Mouse (Mus musculus) heart, embryonic 16.5 days (tissue): ENCODE measurements around the gene Syt14. TPM values are rescaled to one million over a fixed set of nuclear protein-coding genes. Genes with fewer than 3 reads are reported as not detected.

Experiments
- ATAC-seq: fragments of 200-750 bp; cut with Nextera tagmentation; replicated peaks from 2 replicates; pipeline ENCODE4 v1.8.0; 2017; ENCODE audit warnings: moderate number of reproducible peaks; ENCODE audit not compliant: insufficient read depth, low FRiP score; ENCODE audit errors: extremely low read depth
- H3K27ac ChIP-seq: fragments of 300-500 bp; sonication (generic); 2 replicates; pipeline ENCODE4 v1.5.1; 2014; ENCODE audit warnings: mild to moderate bottlenecking, low read length, control low read depth, moderate library complexity
- H3K27me3 ChIP-seq: fragments of 300-500 bp; sonication (generic); 2 replicates; pipeline ENCODE4 v1.6.1; 2014; ENCODE audit warnings: low read length, mixed read lengths; ENCODE audit not compliant: control insufficient read depth, insufficient read depth
- H3K36me3 ChIP-seq: fragments of 300-500 bp; sonication (generic); 2 replicates; pipeline ENCODE4 v1.6.1; 2014; ENCODE audit not compliant: control insufficient read depth, insufficient read depth
- H3K4me1 ChIP-seq: fragments of 300-500 bp; sonication (generic); 2 replicates; pipeline ENCODE4 v1.6.1; 2014; ENCODE audit warnings: low read length, mixed read lengths; ENCODE audit not compliant: control insufficient read depth, insufficient read depth
- H3K4me2 ChIP-seq: fragments of 300-500 bp; sonication (generic); 2 replicates; pipeline ENCODE4 v1.6.1; 2014; ENCODE audit warnings: low read depth, mild to moderate bottlenecking, control low read depth, low read length
- H3K4me3 ChIP-seq: fragments of 300-500 bp; sonication (generic); 2 replicates; pipeline ENCODE4 v1.5.1; 2014; ENCODE audit warnings: mild to moderate bottlenecking, control low read depth, low read length
- H3K9ac ChIP-seq: fragments of 300-500 bp; sonication (generic); 2 replicates; pipeline ENCODE4 v1.6.1; 2014; ENCODE audit warnings: low read length, control low read depth
- H3K9me3 ChIP-seq: fragments of 300-500 bp; sonication (generic); replicated peaks from 2 replicates; pipeline ENCODE4 v1.6.1; 2016; ENCODE audit warnings: low read length; ENCODE audit not compliant: control insufficient read depth
- WGBS: fragments of 180-500 bp; shearing (Covaris S2); extraction: QIAGEN DNeasy Blood & Tissue Kit; methylation state at CpG from one replicate; pipeline ENCODE4 v1.1.7; 2014; 5-methylcytosine and 5-hydroxymethylcytosine counted together
- polyA plus RNA-seq: library from polyadenylated mRNA; unstranded; fragments of >200 nt; fragmentation: Nextera tagmentation; extraction: Ambion mirVana; gene quantifications from 2 replicates; pipeline ENCODE4 v1.2.1, GENCODE M21; 2015

Gene Syt14
- polyA plus RNA-seq, 1 experiment from 2014 or later: 0.24 TPM

- Histone ChIP-seq H3K4me1 (no peaks in the 10 kb centered on the region), H3K9ac (no peak overlapping the region), H3K27me3 (no peaks in the 10 kb centered on the region), H3K4me3 (no peak overlapping the region), H3K9me3 (no peaks in the 10 kb centered on the region), H3K4me2 (no peak overlapping the region), H3K36me3 (no peaks in the 10 kb centered on the region), H3K27ac (no peak overlapping the region)
- 63% methylated on average over 2 of the region's 2 CpGs for WGBS
- no peak for ATAC-seq
These were observed 136.8 kb downstream of the Syt14 start for GRCm38 (mm10) chr1:192898742-192899141.

- H3K4me1 ChIP-seq: no peaks in the 10 kb centered on the region
- H3K36me3 ChIP-seq: no peaks in the 10 kb centered on the region
- no peaks in the 10 kb centered on the region for H3K27me3 ChIP-seq
- H3K4me2 ChIP-seq: peak overlapping the region; percentile 33
- no peaks in the 10 kb centered on the region for H3K9me3 ChIP-seq
- no peak overlapping the region for H3K27ac ChIP-seq
- ATAC-seq: peak; percentile 73; the same call in 1 of the 2 replicates
- 44% methylated on average over 10 of the region's 10 CpGs for whole genome bisulfite sequencing
- H3K9ac ChIP-seq: no peak overlapping the region
- H3K4me3 ChIP-seq: no peak overlapping the region
These were observed 138.4 kb downstream of the Syt14 start for GRCm38 (mm10) chr1:192897218-192897617.

GRCm38 (mm10) chr1:192896076-192896475, 139.5 kb downstream of the Syt14 start:
- Histone ChIP-seq H3K4me1 (no peaks in the 10 kb centered on the region), H3K36me3 (no peaks in the 10 kb centered on the region), H3K4me2 (no peak overlapping the region), H3K27ac (no peak overlapping the region), H3K9me3 (no peaks in the 10 kb centered on the region), H3K9ac (no peak overlapping the region), H3K27me3 (no peaks in the 10 kb centered on the region), H3K4me3 (no peak overlapping the region)
- ATAC-seq: no peak
- WGBS: 80% methylated on average over 3 of the region's 3 CpGs

- Histone ChIP-seq H3K27ac (no peak overlapping the region), H3K36me3 (no peaks in the 10 kb centered on the region), H3K4me3 (no peak overlapping the region), H3K4me1 (no peaks in the 10 kb centered on the region), H3K9me3 (no peaks in the 10 kb centered on the region), H3K9ac (no peak overlapping the region), H3K27me3 (no peaks in the 10 kb centered on the region), H3K4me2 (no peak overlapping the region)
- WGBS: 72% methylated on average over 3 of the region's 3 CpGs
- no peak for ATAC-seq
These were observed 144.9 kb downstream of the Syt14 start for GRCm38 (mm10) chr1:192890716-192891115.

- no peak for ATAC-seq
- WGBS: 71% methylated on average over 2 of the region's 2 CpGs
- Histone ChIP-seq H3K4me3 (no peak overlapping the region), H3K4me1 (no peaks in the 10 kb centered on the region), H3K27me3 (no peaks in the 10 kb centered on the region), H3K4me2 (no peak overlapping the region), H3K36me3 (no peaks in the 10 kb centered on the region), H3K9ac (no peak overlapping the region), H3K9me3 (no peaks in the 10 kb centered on the region), H3K27ac (no peak overlapping the region)
These were observed 152.8 kb downstream of the Syt14 start for GRCm38 (mm10) chr1:192882617-192883295.

- WGBS: 74% methylated on average over 4 of the region's 4 CpGs
- no peak overlapping the region for H3K9ac ChIP-seq
These were observed 155.4 kb downstream of the Syt14 start for GRCm38 (mm10) chr1:192880130-192880529.

GRCm38 (mm10) chr1:192879086-192879580, 156.4 kb downstream of the Syt14 start:
- Histone ChIP-seq H3K27me3 (no peaks in the 10 kb centered on the region), H3K27ac (no peak overlapping the region), H3K4me3 (no peak overlapping the region), H3K9me3 (no peaks in the 10 kb centered on the region), H3K36me3 (no peaks in the 10 kb centered on the region), H3K4me2 (no peak overlapping the region), H3K9ac (no peak overlapping the region), H3K4me1 (no peaks in the 10 kb centered on the region)
- ATAC-seq: no peak
- WGBS: 79% methylated on average over 7 of the region's 7 CpGs

More at GRCm38 (mm10) chr1:192880130-192880529, 155.4 kb downstream of the Syt14 start:
- Histone ChIP-seq H3K9me3 (no peaks in the 10 kb centered on the region), H3K36me3 (no peaks in the 10 kb centered on the region), H3K27ac (no peak overlapping the region), H3K4me2 (no peak overlapping the region), H3K27me3 (no peaks in the 10 kb centered on the region), H3K4me1 (no peaks in the 10 kb centered on the region), H3K4me3 (no peak overlapping the region)
- no peak for ATAC-seq

- ATAC-seq: no peak
These were observed 162.7 kb downstream of the Syt14 start for GRCm38 (mm10) chr1:192872841-192873240.

GRCm38 (mm10) chr1:192869761-192870160, 165.8 kb downstream of the Syt14 start:
- Histone ChIP-seq H3K36me3 (no peaks in the 10 kb centered on the region), H3K4me1 (no peaks in the 10 kb centered on the region), H3K4me3 (no peak overlapping the region), H3K27ac (no peak overlapping the region), H3K9me3 (no peaks in the 10 kb centered on the region), H3K9ac (no peak overlapping the region), H3K27me3 (no peaks in the 10 kb centered on the region), H3K4me2 (no peak overlapping the region)
- 89% methylated on average over 1 of the region's 1 CpGs for WGBS
- ATAC-seq: no peak

More at GRCm38 (mm10) chr1:192872841-192873240, 162.7 kb downstream of the Syt14 start:
- WGBS: 66% methylated on average over 5 of the region's 5 CpGs
- no peaks in the 10 kb centered on the region for H3K4me1 ChIP-seq
- no peaks in the 10 kb centered on the region for H3K36me3 ChIP-seq
- no peak overlapping the region for H3K27ac ChIP-seq
- H3K4me3 ChIP-seq: no peak overlapping the region
- no peak overlapping the region for H3K9ac ChIP-seq
- H3K27me3 ChIP-seq: no peaks in the 10 kb centered on the region
- no peak overlapping the region for H3K4me2 ChIP-seq
- H3K9me3 ChIP-seq: no peaks in the 10 kb centered on the region
